Mouse (Mus musculus) midbrain, embryonic 15.5 days (tissue): Measurements from ENCODE around the gene Nacc1. TPM values are rescaled to one million over a fixed set of nuclear protein-coding genes. Genes with fewer than 3 reads are reported as not detected.
"Not testable (repeated sequence)": the region's sequence is repeated elsewhere in the genome, so short reads cannot be mapped to it uniquely, and the experiment has no call there.

Experiments
- ATAC-seq: fragments of 200-750 bp; cut with Nextera tagmentation; replicated peaks from 2 replicates; pipeline ENCODE4 v1.8.0; 2017; ENCODE audit warnings: moderate TSS enrichment
- H3K27ac ChIP-seq: fragments of 300-500 bp; sonication (generic); 2 replicates; pipeline ENCODE4 v1.5.1; 2015; ENCODE audit warnings: mild to moderate bottlenecking, inconsistent platforms
- H3K27me3 ChIP-seq: fragments of 300-500 bp; sonication (generic); replicated peaks from 2 replicates; pipeline ENCODE4 v1.6.1; 2015; ENCODE audit warnings: inconsistent platforms
- H3K36me3 ChIP-seq: fragments of 300-500 bp; sonication (generic); replicated peaks from 2 replicates; pipeline ENCODE4 v1.6.1; 2015; ENCODE audit warnings: inconsistent platforms
- H3K4me1 ChIP-seq: fragments of 300-500 bp; sonication (generic); 2 replicates; pipeline ENCODE4 v1.6.1; 2015; ENCODE audit warnings: inconsistent platforms
- H3K4me2 ChIP-seq: fragments of 300-500 bp; sonication (generic); 2 replicates; pipeline ENCODE4 v1.6.1; 2015; ENCODE audit warnings: inconsistent platforms, mild to moderate bottlenecking, moderate library complexity
- H3K4me3 ChIP-seq: fragments of 300-500 bp; sonication (generic); 2 replicates; pipeline ENCODE4 v1.5.1; 2015; ENCODE audit warnings: mild to moderate bottlenecking, inconsistent platforms
- H3K9ac ChIP-seq: fragments of 300-500 bp; sonication (generic); 2 replicates; pipeline ENCODE4 v1.6.1; 2015; ENCODE audit warnings: mild to moderate bottlenecking, inconsistent platforms
- H3K9me3 ChIP-seq: fragments of 300-500 bp; sonication (generic); 2 replicates; pipeline ENCODE4 v1.6.1; 2016; ENCODE audit warnings: inconsistent platforms
- WGBS: fragments of 180-500 bp; shearing (Covaris S2); methylation state at CpG from one replicate; pipeline ENCODE4 v1.1.7; 2015; ENCODE audit warnings: mixed read lengths; 5-methylcytosine and 5-hydroxymethylcytosine counted together
- polyA plus RNA-seq: library from polyadenylated mRNA; unstranded; fragments of >200 nt; fragmentation: Nextera tagmentation; extraction: Ambion mirVana; gene quantifications from 2 replicates; pipeline ENCODE4 v1.2.1, GENCODE M21; 2015

The Nacc1 gene
- polyA plus RNA-seq, 1 experiment from 2014 or later, result 16.3 TPM

- WGBS, result 78% methylated on average over 4 of the region's 4 CpGs
Observed at GRCm38 (mm10) chr8:84693332-84693731, 5.7 kb upstream of the Nacc1 start.

GRCm38 (mm10) chr8:84689091-84689915 lies 1.6 kb upstream of the Nacc1 start:
- H3K36me3 ChIP-seq, result 0 out of 2 replicates have a peak, but pooled peaks cover 3% of the 10 kb centered on the region
- peak; percentile 88 for ATAC-seq
- H3K4me1 ChIP-seq, result peaks cover 46% of the 10 kb centered on the region
- peak overlapping the region; percentile 45 for H3K9ac ChIP-seq
- peak overlapping the region; percentile 9 for H3K27ac ChIP-seq
- H3K27me3 ChIP-seq, result no peaks in the 10 kb centered on the region
- H3K4me3 ChIP-seq, result peak overlapping the region; percentile 52
- H3K9me3 ChIP-seq, result no peaks in the 10 kb centered on the region
- peak overlapping the region; percentile 98 for H3K4me2 ChIP-seq
- WGBS, result under 1% methylated on average over 47 of the region's 47 CpGs

More at GRCm38 (mm10) chr8:84693332-84693731, 5.7 kb upstream of the Nacc1 start:
- H3K9ac ChIP-seq, result no peak overlapping the region
- no peak overlapping the region for H3K27ac ChIP-seq
- H3K4me3 ChIP-seq, result no peak overlapping the region
- H3K36me3 ChIP-seq, result peaks cover 21% of the 10 kb centered on the region; the same call in 1 of the 2 replicates
- no peaks in the 10 kb centered on the region for H3K9me3 ChIP-seq
- ATAC-seq, result no peak
- H3K4me2 ChIP-seq, result no peak overlapping the region
- H3K4me1 ChIP-seq, result peaks cover 16% of the 10 kb centered on the region
- no peaks in the 10 kb centered on the region for H3K27me3 ChIP-seq

- Histone ChIP-seq H3K9ac (peak overlapping the region; percentile 97), H3K36me3 (no peaks in the 10 kb centered on the region), H3K4me3 (peak overlapping the region; percentile 86), H3K27ac (peak overlapping the region; percentile 88), H3K27me3 (no peaks in the 10 kb centered on the region), H3K4me2 (peak overlapping the region; percentile 89), H3K4me1 (peaks cover 46% of the 10 kb centered on the region), H3K9me3 (no peaks in the 10 kb centered on the region)
- ATAC-seq, result peak; percentile 10; the same call in 1 of the 2 replicates
- WGBS, result under 1% methylated on average over 56 of the region's 62 CpGs
Observed at GRCm38 (mm10) chr8:84687003-84687704, 508 bp downstream of the Nacc1 start.

DNA sequence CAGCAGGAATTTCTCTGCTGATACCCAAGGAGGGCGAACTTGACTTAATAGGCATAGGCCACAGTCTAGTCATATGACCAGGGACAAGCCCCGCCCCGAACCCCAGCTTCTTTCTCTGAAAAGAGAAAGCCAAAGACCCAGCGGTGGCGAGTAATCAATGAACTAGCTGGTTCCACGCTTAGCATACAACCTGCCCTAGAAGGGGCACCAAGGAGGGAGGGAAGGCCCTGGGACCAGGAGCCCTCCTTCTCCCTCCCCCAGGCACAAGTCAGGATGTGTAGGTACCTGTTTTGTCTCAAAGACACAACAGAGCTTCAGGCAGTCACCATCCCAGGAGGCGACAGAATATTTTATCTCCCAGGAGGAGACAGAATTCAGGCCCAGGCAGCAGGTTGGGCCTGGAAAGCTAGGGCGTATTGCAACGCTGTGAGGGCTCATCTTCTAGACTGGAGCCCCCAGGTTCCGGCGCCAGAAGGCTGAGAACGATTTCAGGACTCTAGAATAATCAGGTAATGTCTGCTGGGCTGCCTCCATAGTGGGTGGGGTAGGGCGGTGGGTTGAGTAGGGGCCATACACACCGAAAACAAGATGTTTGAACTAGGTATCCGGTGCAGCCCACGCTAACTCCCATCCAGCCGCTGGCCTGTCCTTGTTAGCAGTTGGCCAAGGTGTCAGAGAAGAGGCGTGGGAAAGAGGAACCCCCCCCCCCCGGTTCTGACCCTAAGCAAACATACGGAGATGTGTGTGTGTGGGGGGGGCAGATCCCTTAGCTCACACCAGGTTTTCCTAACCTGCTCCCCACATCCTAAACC lies 1.3 kb downstream of the Nacc1 start, which contains the start of gene Trmt1:
Trmt1 (plus strand) TSS at position 117 of the 812 bp plus-strand sequence.
- 0 out of 2 replicates have a peak, but pooled peaks have one; percentile 18 for ATAC-seq

GRCm38 (mm10) chr8:84684537-84684936 lies 3.1 kb downstream of the Nacc1 start:
- WGBS, result 41% methylated on average over 3 of the region's 3 CpGs

More for the DNA sequence above, 1.3 kb downstream of the Nacc1 start, which contains the start of gene Trmt1:
- Histone ChIP-seq H3K27me3 (no peaks in the 10 kb centered on the region), H3K27ac (peak within 1 kb of the TSS; percentile 88), H3K4me2 (peak within 1 kb of the TSS; percentile 89), H3K9me3 (no peaks in the 10 kb centered on the region), H3K4me3 (peak within 1 kb of the TSS; percentile 86), H3K4me1 (peaks cover 46% of the 10 kb centered on the region), H3K36me3 (no peaks in the 10 kb centered on the region), H3K9ac (peak within 1 kb of the TSS; percentile 97)
- WGBS, result 7% methylated on average over 20 of the region's 20 CpGs

DNA sequence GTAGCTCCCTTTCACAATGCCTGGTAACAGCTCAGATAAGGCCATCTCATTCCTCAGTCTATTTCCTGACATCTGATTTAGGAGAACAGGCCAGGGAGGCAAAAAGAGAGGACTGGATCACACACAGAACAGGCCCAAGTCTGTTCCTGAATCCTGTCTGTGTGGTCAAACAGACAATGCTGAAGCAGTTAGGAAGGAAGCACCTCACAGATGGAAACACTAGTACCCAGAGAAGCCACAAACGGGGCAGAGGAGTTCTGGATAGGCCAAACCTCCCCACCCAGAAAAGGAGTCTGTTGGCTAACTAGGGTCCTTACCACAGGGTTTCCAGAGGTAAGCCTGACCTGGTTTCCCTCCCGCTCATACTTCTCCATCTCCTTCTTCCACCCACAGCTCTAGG lies 5.4 kb downstream of the Nacc1 start:
- Histone ChIP-seq H3K4me3 (no peak overlapping the region), H3K27me3 (no peaks in the 10 kb centered on the region), H3K9me3 (no peaks in the 10 kb centered on the region), H3K27ac (no peak overlapping the region), H3K4me1 (peaks cover 24% of the 10 kb centered on the region), H3K36me3 (no peaks in the 10 kb centered on the region), H3K4me2 (no peak overlapping the region), H3K9ac (no peak overlapping the region)
- ATAC-seq, result no peak
- 90% methylated on average over 2 of the region's 2 CpGs for WGBS

More at GRCm38 (mm10) chr8:84684537-84684936, 3.1 kb downstream of the Nacc1 start:
- H3K4me3 ChIP-seq, result no peak overlapping the region
- no peaks in the 10 kb centered on the region for H3K27me3 ChIP-seq
- no peak for ATAC-seq
- H3K27ac ChIP-seq, result no peak overlapping the region
- H3K9me3 ChIP-seq, result no peaks in the 10 kb centered on the region
- H3K4me1 ChIP-seq, result peaks cover 37% of the 10 kb centered on the region
- no peak overlapping the region for H3K4me2 ChIP-seq
- no peak overlapping the region for H3K9ac ChIP-seq
- H3K36me3 ChIP-seq, result no peaks in the 10 kb centered on the region

DNA sequence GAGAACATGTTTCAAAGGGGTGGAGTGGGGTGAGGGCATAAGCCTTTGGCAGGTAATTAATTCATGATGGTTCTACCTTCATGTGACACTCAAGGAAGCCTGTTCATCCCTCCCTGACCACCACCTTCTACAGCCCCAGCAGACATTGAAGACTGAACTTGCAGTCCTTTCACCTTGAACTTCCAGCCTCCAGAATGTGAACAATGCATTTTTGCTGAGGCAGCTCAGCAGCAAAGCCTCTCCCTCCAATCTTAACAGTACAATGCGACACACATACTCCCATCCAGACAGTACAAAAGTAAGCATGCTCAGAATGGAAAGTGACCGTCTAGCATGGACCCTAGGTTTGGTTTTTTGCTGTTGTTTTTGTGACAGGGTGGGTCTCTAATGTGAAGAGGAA lies 6.2 kb downstream of the Nacc1 start:
- Histone ChIP-seq H3K4me1 (peaks cover 20% of the 10 kb centered on the region), H3K27me3 (no peaks in the 10 kb centered on the region), H3K36me3 (0 out of 2 replicates have a peak, but pooled peaks cover 1% of the 10 kb centered on the region), H3K9ac (no peak overlapping the region), H3K4me3 (no peak overlapping the region), H3K27ac (no peak overlapping the region), H3K4me2 (no peak overlapping the region), H3K9me3 (no peaks in the 10 kb centered on the region)
- 83% methylated on average over 2 of the region's 2 CpGs for WGBS
- ATAC-seq, result no peak

GRCm38 (mm10) chr8:84677305-84677704 lies 10.4 kb downstream of the Nacc1 start:
- H3K27ac ChIP-seq, result no peak overlapping the region
- no peaks in the 10 kb centered on the region for H3K4me1 ChIP-seq
- no peak overlapping the region for H3K4me2 ChIP-seq
- H3K4me3 ChIP-seq, result no peak overlapping the region
- 94% methylated on average over 5 of the region's 5 CpGs for WGBS
- H3K9ac ChIP-seq, result no peak overlapping the region
- no peak for ATAC-seq
- H3K9me3 ChIP-seq, result no peaks in the 10 kb centered on the region
- H3K27me3 ChIP-seq, result no peaks in the 10 kb centered on the region
- peaks cover 17% of the 10 kb centered on the region for H3K36me3 ChIP-seq

GRCm38 (mm10) chr8:84670295-84671006 lies 17.2 kb downstream of the Nacc1 start:
- H3K9ac ChIP-seq, H3K27me3 ChIP-seq, H3K4me2 ChIP-seq, H3K9me3 ChIP-seq, H3K4me3 ChIP-seq, ATAC-seq, H3K27ac ChIP-seq: not testable (repeated sequence)
- H3K36me3 ChIP-seq, result peaks cover 12% of the 10 kb centered on the region
- 96% methylated on average over 5 of the region's 5 CpGs for WGBS
- peaks cover 12% of the 10 kb centered on the region for H3K4me1 ChIP-seq

GRCm38 (mm10) chr8:84668731-84669485 lies 18.8 kb downstream of the Nacc1 start:
- Histone ChIP-seq H3K4me2 (no peak overlapping the region), H3K9ac (no peak overlapping the region), H3K4me1 (peaks cover 15% of the 10 kb centered on the region), H3K27me3 (no peaks in the 10 kb centered on the region), H3K27ac (no peak overlapping the region), H3K36me3 (peaks cover 5% of the 10 kb centered on the region; the same call in 1 of the 2 replicates), H3K4me3 (no peak overlapping the region), H3K9me3 (no peaks in the 10 kb centered on the region)
- WGBS, result 82% methylated on average over 6 of the region's 6 CpGs
- no peak for ATAC-seq

DNA sequence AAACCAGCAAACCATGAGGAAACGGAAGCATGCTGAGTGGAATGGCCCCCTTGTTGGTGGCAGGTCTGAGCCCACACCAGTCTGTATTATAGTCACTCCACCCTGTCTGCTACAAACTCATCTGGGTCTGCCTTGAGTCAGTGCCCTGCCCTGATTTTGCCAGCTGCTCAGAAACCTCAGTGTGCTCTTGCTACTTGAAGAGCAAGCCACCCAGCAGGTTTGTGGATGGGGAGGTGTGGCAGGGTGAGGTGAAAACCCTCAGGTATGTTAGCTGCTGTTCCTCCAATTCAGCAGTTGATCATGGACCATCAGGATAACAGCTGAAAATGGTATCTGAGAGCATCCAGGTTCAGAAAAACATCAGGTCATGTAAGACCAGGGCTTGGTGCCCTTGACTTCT lies 19.6 kb downstream of the Nacc1 start:
- Histone ChIP-seq H3K36me3 (no peaks in the 10 kb centered on the region), H3K9ac (no peak overlapping the region), H3K27ac (no peak overlapping the region), H3K4me1 (peaks cover 20% of the 10 kb centered on the region), H3K4me3 (no peak overlapping the region), H3K27me3 (no peaks in the 10 kb centered on the region), H3K4me2 (no peak overlapping the region), H3K9me3 (no peaks in the 10 kb centered on the region)
- ATAC-seq, result no peak
- 77% methylated on average over 1 of the region's 1 CpGs for WGBS
